Mouse (Mus musculus): Measurements from ENCODE around the gene Slc17a9. TPM values are rescaled to one million over a fixed set of nuclear protein-coding genes. Genes with fewer than 3 reads are reported as not detected.

Gene Slc17a9
- polyA plus RNA-seq, 1 experiment from 2014 or later, result 0.45 TPM

DNA sequence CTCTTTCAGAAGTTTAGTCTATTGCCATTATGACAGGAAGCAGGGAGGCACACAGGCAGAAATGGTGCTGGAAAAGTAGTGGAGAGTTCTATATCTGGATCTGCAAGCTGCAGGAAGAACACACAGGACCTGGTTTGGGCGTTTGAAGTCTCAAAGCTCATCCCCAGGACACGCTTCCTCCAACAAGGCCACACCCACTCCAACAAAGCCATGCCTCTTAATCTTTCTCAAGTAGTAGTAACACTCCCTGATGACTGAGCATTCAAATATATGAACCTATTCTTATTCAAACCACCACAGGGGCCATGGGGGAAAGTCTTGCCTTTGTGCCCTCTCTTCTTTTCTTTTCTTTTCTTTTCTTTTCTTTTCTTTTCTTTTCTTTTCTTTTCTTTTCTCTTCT lies 55.2 kb downstream of the Slc17a9 start:
- Histone ChIP-seq H3K4me1 (replicated peaks; ENCODE audit: control insufficient read depth, insufficient read depth, low read length) (no peaks in the 10 kb centered on the region), H3K9me3 (ENCODE audit: control insufficient read depth, low read length) (no peaks in the 10 kb centered on the region), H3K4me3 (ENCODE audit: low read depth, low read length) (no peak overlapping the region), H3K27me3 (ENCODE audit: control insufficient read depth, insufficient read depth, low read length) (peaks cover 43% of the 10 kb centered on the region), H3K4me2 (replicated peaks; ENCODE audit: low read depth, low read length) (no peak overlapping the region), H3K9ac (ENCODE audit: low read depth, low read length) (no peak overlapping the region), H3K36me3 (ENCODE audit: control insufficient read depth, insufficient read depth, low read length) (no peaks in the 10 kb centered on the region), H3K27ac (ENCODE audit: low read depth, low read length) (no peak overlapping the region)
- no peak for ATAC-seq (ENCODE audit: low FRiP score)
- WGBS, result 8% methylated on average over 2 of the region's 2 CpGs
- no peak for DNase-seq (ENCODE audit: low spot score)

DNA sequence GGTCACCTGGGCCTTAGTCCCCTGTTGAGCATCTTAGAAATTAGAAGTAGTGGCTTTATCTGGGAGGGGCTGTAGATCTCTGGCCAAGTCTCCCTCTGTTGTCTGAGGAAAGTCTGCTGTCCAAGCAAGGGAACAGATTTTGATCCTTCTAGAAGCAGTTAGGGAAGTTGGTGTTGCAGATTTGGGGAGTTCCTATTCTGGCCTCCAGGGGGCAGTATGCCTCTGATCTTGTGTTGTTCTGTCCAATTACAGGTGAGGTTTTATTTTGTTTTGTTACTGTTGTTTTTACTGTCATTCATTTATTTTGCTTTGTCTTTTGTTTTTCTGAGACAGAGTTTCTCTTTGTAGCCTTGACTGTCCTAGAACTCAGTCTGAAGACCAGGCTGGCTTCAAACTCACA lies 61.7 kb downstream of the Slc17a9 start:
- H3K9me3 ChIP-seq (ENCODE audit: control insufficient read depth, low read length), result no peaks in the 10 kb centered on the region
- H3K36me3 ChIP-seq (ENCODE audit: control insufficient read depth, insufficient read depth, low read length), result no peaks in the 10 kb centered on the region
- peaks cover under 1% of the 10 kb centered on the region; the same call in 1 of the 2 replicates for H3K27me3 ChIP-seq (ENCODE audit: control insufficient read depth, insufficient read depth, low read length)
- no peak overlapping the region for H3K9ac ChIP-seq (ENCODE audit: low read depth, low read length)
- ATAC-seq (ENCODE audit: low FRiP score) (no peak), DNase-seq (ENCODE audit: low spot score) (peak; percentile 60)
- no peaks in the 10 kb centered on the region for H3K4me1 ChIP-seq (replicated peaks; ENCODE audit: control insufficient read depth, insufficient read depth, low read length)
- H3K4me2 ChIP-seq (replicated peaks; ENCODE audit: low read depth, low read length), result no peak overlapping the region
- no peak overlapping the region for H3K27ac ChIP-seq (ENCODE audit: low read depth, low read length)
- no peak overlapping the region for H3K4me3 ChIP-seq (ENCODE audit: low read depth, low read length)

DNA sequence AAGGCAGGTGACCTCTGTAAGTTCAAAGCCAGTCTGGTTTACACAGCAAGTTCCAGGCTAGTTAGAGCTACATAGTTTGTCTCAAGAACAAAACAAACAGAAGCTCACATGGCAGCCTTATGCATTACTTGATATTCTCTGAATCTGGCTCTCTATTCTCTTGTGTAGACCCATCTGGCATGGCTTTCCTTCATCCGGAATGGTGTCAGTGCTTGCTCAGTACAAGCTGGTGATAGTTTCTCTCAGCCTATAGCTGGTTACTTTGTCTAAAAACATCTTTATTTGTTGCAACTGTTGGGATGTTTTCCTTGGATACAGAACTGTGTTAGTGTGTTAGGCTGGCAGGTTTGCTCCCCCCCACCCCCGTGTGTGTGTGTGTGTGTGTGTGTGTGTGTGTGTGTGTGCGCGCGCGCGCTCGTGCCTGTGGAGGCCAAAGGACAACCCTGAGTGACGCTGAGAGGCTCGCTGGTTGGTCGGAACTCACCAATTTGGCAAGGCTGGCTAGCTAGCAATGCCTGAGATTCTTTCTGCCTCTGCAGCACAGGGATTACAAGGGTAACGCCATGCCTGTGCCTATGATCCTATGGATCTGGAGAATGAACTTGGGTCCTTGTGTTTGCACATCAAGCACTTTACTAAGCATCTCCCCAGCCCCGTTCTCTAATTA lies 62.6 kb downstream of the Slc17a9 start:
- Histone ChIP-seq H3K27me3 (ENCODE audit: control insufficient read depth, insufficient read depth, low read length) (no peaks in the 10 kb centered on the region), H3K4me2 (replicated peaks; ENCODE audit: low read depth, low read length) (no peak overlapping the region), H3K36me3 (ENCODE audit: control insufficient read depth, insufficient read depth, low read length) (no peaks in the 10 kb centered on the region), H3K4me3 (ENCODE audit: low read depth, low read length) (no peak overlapping the region), H3K4me1 (replicated peaks; ENCODE audit: control insufficient read depth, insufficient read depth, low read length) (no peaks in the 10 kb centered on the region), H3K27ac (ENCODE audit: low read depth, low read length) (no peak overlapping the region), H3K9me3 (ENCODE audit: control insufficient read depth, low read length) (no peaks in the 10 kb centered on the region), H3K9ac (ENCODE audit: low read depth, low read length) (no peak overlapping the region)
- DNase-seq (ENCODE audit: low spot score), result no peak
- WGBS, result 79% methylated on average over 13 of the region's 13 CpGs
- no peak for ATAC-seq (ENCODE audit: low FRiP score)

DNA sequence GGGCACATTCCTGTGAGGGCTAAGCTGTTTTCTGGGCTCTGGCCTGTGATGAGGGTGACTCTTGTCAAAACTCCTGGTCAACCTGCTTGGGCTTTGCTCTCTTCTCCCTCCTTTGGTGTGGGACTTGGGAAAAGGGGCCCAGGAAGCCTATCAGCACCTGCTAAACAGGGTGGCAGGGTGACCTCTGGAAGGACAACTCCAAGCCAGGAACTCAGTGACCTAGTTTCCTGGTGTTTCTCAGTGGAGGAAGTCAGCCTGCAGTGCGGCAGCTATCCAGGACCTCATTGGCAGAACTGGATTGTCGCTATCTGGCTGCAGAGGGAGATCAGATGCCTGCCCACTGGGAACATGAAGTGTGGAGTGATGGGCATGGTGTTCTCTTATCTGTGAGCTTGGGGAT lies 63.3 kb downstream of the Slc17a9 start:
- Histone ChIP-seq H3K4me1 (replicated peaks; ENCODE audit: control insufficient read depth, insufficient read depth, low read length) (no peaks in the 10 kb centered on the region), H3K27me3 (ENCODE audit: control insufficient read depth, insufficient read depth, low read length) (no peaks in the 10 kb centered on the region), H3K36me3 (ENCODE audit: control insufficient read depth, insufficient read depth, low read length) (no peaks in the 10 kb centered on the region), H3K9me3 (ENCODE audit: control insufficient read depth, low read length) (no peaks in the 10 kb centered on the region), H3K4me2 (replicated peaks; ENCODE audit: low read depth, low read length) (no peak overlapping the region), H3K9ac (ENCODE audit: low read depth, low read length) (no peak overlapping the region), H3K4me3 (ENCODE audit: low read depth, low read length) (no peak overlapping the region), H3K27ac (ENCODE audit: low read depth, low read length) (no peak overlapping the region)
- DNase-seq (ENCODE audit: low spot score) (no peak), ATAC-seq (ENCODE audit: low FRiP score) (no peak)
- 29% methylated on average over 2 of the region's 2 CpGs for WGBS

DNA sequence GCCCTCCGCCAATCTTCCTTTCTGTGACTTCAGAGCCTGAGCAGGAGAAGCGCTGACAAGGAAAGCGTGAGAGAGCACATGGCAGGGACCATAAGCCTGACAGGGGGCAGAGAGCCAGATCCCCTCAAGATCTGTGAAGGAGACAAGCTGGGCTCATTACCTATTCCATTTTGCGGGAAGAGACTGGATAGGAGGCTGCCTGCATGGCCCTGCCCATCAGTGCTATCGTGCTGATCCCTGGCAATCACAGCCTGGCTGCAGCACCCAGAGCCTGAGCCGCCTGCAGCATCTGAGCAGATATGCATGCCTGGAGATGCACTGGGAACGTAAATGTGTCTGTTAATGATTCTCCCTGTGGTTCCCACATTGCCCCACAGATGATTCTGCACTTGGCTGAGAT lies 63.8 kb downstream of the Slc17a9 start:
- Histone ChIP-seq H3K27ac (ENCODE audit: low read depth, low read length) (no peak overlapping the region), H3K27me3 (ENCODE audit: control insufficient read depth, insufficient read depth, low read length) (no peaks in the 10 kb centered on the region), H3K36me3 (ENCODE audit: control insufficient read depth, insufficient read depth, low read length) (no peaks in the 10 kb centered on the region), H3K4me3 (ENCODE audit: low read depth, low read length) (no peak overlapping the region), H3K4me1 (replicated peaks; ENCODE audit: control insufficient read depth, insufficient read depth, low read length) (no peaks in the 10 kb centered on the region), H3K9me3 (ENCODE audit: control insufficient read depth, low read length) (no peaks in the 10 kb centered on the region), H3K4me2 (replicated peaks; ENCODE audit: low read depth, low read length) (no peak overlapping the region), H3K9ac (ENCODE audit: low read depth, low read length) (no peak overlapping the region)
- DNase-seq (ENCODE audit: low spot score), result no peak
- 21% methylated on average over 6 of the region's 7 CpGs for WGBS
- no peak for ATAC-seq (ENCODE audit: low FRiP score)

DNA sequence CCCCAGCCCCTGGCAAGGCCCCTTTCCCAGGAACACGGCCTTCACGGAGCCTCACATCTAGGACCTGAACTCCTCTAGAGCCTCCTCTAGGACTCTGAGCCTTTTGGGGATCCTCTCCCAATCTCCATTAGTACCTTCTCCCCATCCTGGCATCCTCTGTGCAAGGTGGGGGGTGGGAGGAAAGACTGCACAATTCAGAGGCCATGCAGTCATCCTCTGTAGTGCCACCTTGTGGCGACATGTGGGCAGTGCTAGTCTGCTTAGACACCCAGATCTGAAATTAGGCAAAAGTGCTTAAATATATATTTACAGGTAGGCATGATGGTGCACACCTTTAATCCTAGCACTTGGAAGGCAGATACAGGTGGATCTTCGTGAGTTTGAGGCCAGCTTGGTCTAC lies 66.6 kb downstream of the Slc17a9 start:
- DNase-seq (ENCODE audit: low spot score) (peak; percentile 77), ATAC-seq (ENCODE audit: low FRiP score) (no peak)
- Histone ChIP-seq H3K27me3 (ENCODE audit: control insufficient read depth, insufficient read depth, low read length) (no peaks in the 10 kb centered on the region), H3K9ac (ENCODE audit: low read depth, low read length) (no peak overlapping the region), H3K27ac (ENCODE audit: low read depth, low read length) (no peak overlapping the region), H3K4me3 (ENCODE audit: low read depth, low read length) (no peak overlapping the region), H3K9me3 (ENCODE audit: control insufficient read depth, low read length) (no peaks in the 10 kb centered on the region), H3K4me1 (replicated peaks; ENCODE audit: control insufficient read depth, insufficient read depth, low read length) (no peaks in the 10 kb centered on the region; the same call in 1 of the 2 replicates), H3K4me2 (replicated peaks; ENCODE audit: low read depth, low read length) (no peak overlapping the region), H3K36me3 (ENCODE audit: control insufficient read depth, insufficient read depth, low read length) (no peaks in the 10 kb centered on the region)
- 41% methylated on average over 4 of the region's 4 CpGs for WGBS

Other genes with a start within 250 kb of the Slc17a9 start
- gene Ntsr1, start 225.3 kb upstream of the Slc17a9 start, polyA plus RNA-seq (2014; fragmentation: Nextera tagmentation; extraction: Ambion mirVana), result 0.15 and 0.31 TPM in 2 replicates
- 43.3 and 43.6 TPM in 2 replicates for gene Mrgbp, start 144.0 kb upstream of the Slc17a9 start, polyA plus RNA-seq (2014; fragmentation: Nextera tagmentation; extraction: Ambion mirVana)
- 99.0 and 104 TPM in 2 replicates for gene Ogfr, start 136.0 kb upstream of the Slc17a9 start, polyA plus RNA-seq (2014; fragmentation: Nextera tagmentation; extraction: Ambion mirVana)
- gene Col9a3, start 127.5 kb upstream of the Slc17a9 start, polyA plus RNA-seq (2014; fragmentation: Nextera tagmentation; extraction: Ambion mirVana), result 22.3 and 22.6 TPM in 2 replicates
- gene Tcfl5, start 82.6 kb upstream of the Slc17a9 start, polyA plus RNA-seq (2014; fragmentation: Nextera tagmentation; extraction: Ambion mirVana), result 0.38 and 0.60 TPM in 2 replicates
- gene Dido1, start 15.3 kb upstream of the Slc17a9 start, polyA plus RNA-seq (2014; fragmentation: Nextera tagmentation; extraction: Ambion mirVana), result 29.5 and 39.7 TPM in 2 replicates
- 59.6 and 70.0 TPM in 2 replicates for gene Gid8, start 15.1 kb upstream of the Slc17a9 start, polyA plus RNA-seq (2014; fragmentation: Nextera tagmentation; extraction: Ambion mirVana)
- 3.0 and 3.7 TPM in 2 replicates for gene Bhlhe23, start 51.6 kb downstream of the Slc17a9 start, polyA plus RNA-seq (2014; fragmentation: Nextera tagmentation; extraction: Ambion mirVana)
- gene Ythdf1, start 195.7 kb downstream of the Slc17a9 start, polyA plus RNA-seq (2014; fragmentation: Nextera tagmentation; extraction: Ambion mirVana), result 57.3 and 69.4 TPM in 2 replicates
- gene Birc7, start 203.8 kb downstream of the Slc17a9 start, polyA plus RNA-seq (2014; fragmentation: Nextera tagmentation; extraction: Ambion mirVana), result 0.49 and 0.65 TPM in 2 replicates
- gene Nkain4, start 229.4 kb downstream of the Slc17a9 start, polyA plus RNA-seq (2014; fragmentation: Nextera tagmentation; extraction: Ambion mirVana), result 80.5 and 91.5 TPM in 2 replicates
- gene Arfgap1, start 242.0 kb downstream of the Slc17a9 start, polyA plus RNA-seq (2014; fragmentation: Nextera tagmentation; extraction: Ambion mirVana), result 50.2 and 50.5 TPM in 2 replicates